Mouse (Mus musculus): ENCODE data around the gene Sec14l5. TPM values are rescaled to one million over a fixed set of nuclear protein-coding genes. Genes with fewer than 3 reads are reported as not detected.

Gene Sec14l5
- 0.03 TPM in 1 of 2 replicates, not detected in the other for polyA plus RNA-seq (2014; fragmentation: Nextera tagmentation; extraction: Ambion mirVana)

- Histone ChIP-seq H3K9ac (ENCODE audit: low read length) (peak within 1 kb of the TSS; percentile 11; the same call in 1 of the 2 replicates), H3K4me1 (ENCODE audit: control insufficient read depth in 2 of 2, insufficient read depth in 2 of 2, low read length in 2 of 2) (peaks cover 5 to 10% of the 10 kb centered on the region in 2 experiments; a peak in 3 of 4 replicates), H3K9me3 (ENCODE audit: control insufficient read depth, low read length) (no peaks in the 10 kb centered on the region), H3K36me3 (ENCODE audit: control insufficient read depth, insufficient read depth, low read length) (no peaks in the 10 kb centered on the region), H3K4me2 (ENCODE audit: low read length) (peak within 1 kb of the TSS; percentile 72), H3K27me3 (ENCODE audit: control insufficient read depth, insufficient read depth, low read length) (peaks cover 29% of the 10 kb centered on the region; the same call in 1 of the 2 replicates), H3K4me3 (ENCODE audit: control insufficient read depth in 1 of 2, insufficient read depth in 1 of 2, low read depth in 1 of 2, low read length in 2 of 2) (peak within 1 kb of the TSS; percentile 30 to 42), H3K27ac (replicated peaks in 1 of 2; ENCODE audit: control insufficient read depth in 1 of 2, insufficient read depth in 1 of 2, low read depth in 2 of 2, low read length in 2 of 2) (no peak within 1 kb of the TSS)
- no peak for ATAC-seq (ENCODE audit: insufficient number of reproducible peaks, insufficient read depth, low FRiP score, low read depth)
- 17% methylated on average over 13 of the region's 13 CpGs for WGBS
Measured at GRCm38 (mm10) chr16:5147037-5147385, at the start of gene Sec14l5. Sec14l5 (plus strand) TSS chr16:5147109.

- H3K9ac ChIP-seq (ENCODE audit: low read length): no peak overlapping the region
- no peaks in the 10 kb centered on the region for H3K36me3 ChIP-seq (ENCODE audit: control insufficient read depth, insufficient read depth, low read length)
- 63% methylated on average over 6 of the region's 6 CpGs for WGBS
- H3K4me1 ChIP-seq (ENCODE audit: control insufficient read depth in 2 of 2, insufficient read depth in 2 of 2, low read length in 2 of 2): no peaks in the 10 kb centered on the region
- ATAC-seq (ENCODE audit: insufficient number of reproducible peaks, insufficient read depth, low FRiP score, low read depth): no peak
- H3K9me3 ChIP-seq (ENCODE audit: control insufficient read depth, low read length): no peaks in the 10 kb centered on the region
- no peaks in the 10 kb centered on the region; the same call in 1 of the 2 replicates for H3K27me3 ChIP-seq (ENCODE audit: control insufficient read depth, insufficient read depth, low read length)
- H3K4me3 ChIP-seq (ENCODE audit: control insufficient read depth in 1 of 2, insufficient read depth in 1 of 2, low read depth in 1 of 2, low read length in 2 of 2): no peak overlapping the region
- H3K27ac ChIP-seq (replicated peaks in 1 of 2; ENCODE audit: control insufficient read depth in 1 of 2, insufficient read depth in 1 of 2, low read depth in 2 of 2, low read length in 2 of 2): no peak overlapping the region
- H3K4me2 ChIP-seq (ENCODE audit: low read length): no peak overlapping the region
Measured at GRCm38 (mm10) chr16:5101000-5101399, 45.9 kb upstream of the Sec14l5 start.

- Histone ChIP-seq H3K4me3 (ENCODE audit: control insufficient read depth in 1 of 2, insufficient read depth in 1 of 2, low read depth in 1 of 2, low read length in 2 of 2) (no peak overlapping the region), H3K9ac (ENCODE audit: low read length) (no peak overlapping the region), H3K4me2 (ENCODE audit: low read length) (no peak overlapping the region), H3K36me3 (ENCODE audit: control insufficient read depth, insufficient read depth, low read length) (no peaks in the 10 kb centered on the region), H3K9me3 (ENCODE audit: control insufficient read depth, low read length) (peaks cover 3% of the 10 kb centered on the region; the same call in 1 of the 2 replicates), H3K4me1 (ENCODE audit: control insufficient read depth in 2 of 2, insufficient read depth in 2 of 2, low read length in 2 of 2) (peaks cover 16% of the 10 kb centered on the region in 2 experiments), H3K27ac (replicated peaks in 1 of 2; ENCODE audit: control insufficient read depth in 1 of 2, insufficient read depth in 1 of 2, low read depth in 2 of 2, low read length in 2 of 2) (no peak overlapping the region), H3K27me3 (ENCODE audit: control insufficient read depth, insufficient read depth, low read length) (no peaks in the 10 kb centered on the region)
- WGBS: 83% methylated on average over 7 of the region's 7 CpGs
- no peak for ATAC-seq (ENCODE audit: insufficient number of reproducible peaks, insufficient read depth, low FRiP score, low read depth)
Measured at GRCm38 (mm10) chr16:5109877-5110276, 37.0 kb upstream of the Sec14l5 start.

- H3K4me1 ChIP-seq (ENCODE audit: control insufficient read depth in 2 of 2, insufficient read depth in 2 of 2, low read length in 2 of 2): peaks cover 16 to 18% of the 10 kb centered on the region in 2 experiments
- no peak overlapping the region for H3K4me3 ChIP-seq (ENCODE audit: control insufficient read depth in 1 of 2, insufficient read depth in 1 of 2, low read depth in 1 of 2, low read length in 2 of 2)
- ATAC-seq (ENCODE audit: insufficient number of reproducible peaks, insufficient read depth, low FRiP score, low read depth): no peak
- H3K27ac ChIP-seq (replicated peaks in 1 of 2; ENCODE audit: control insufficient read depth in 1 of 2, insufficient read depth in 1 of 2, low read depth in 2 of 2, low read length in 2 of 2): no peak overlapping the region
- H3K9ac ChIP-seq (ENCODE audit: low read length): no peak overlapping the region
- H3K4me2 ChIP-seq (ENCODE audit: low read length): no peak overlapping the region
- no peaks in the 10 kb centered on the region for H3K27me3 ChIP-seq (ENCODE audit: control insufficient read depth, insufficient read depth, low read length)
- WGBS: 84% methylated on average over 3 of the region's 3 CpGs
- H3K36me3 ChIP-seq (ENCODE audit: control insufficient read depth, insufficient read depth, low read length): no peaks in the 10 kb centered on the region
- H3K9me3 ChIP-seq (ENCODE audit: control insufficient read depth, low read length): peaks cover 3% of the 10 kb centered on the region; the same call in 1 of the 2 replicates
Measured at GRCm38 (mm10) chr16:5111021-5111420, 35.9 kb upstream of the Sec14l5 start.

- Histone ChIP-seq H3K9ac (ENCODE audit: low read length) (no peak overlapping the region), H3K4me2 (ENCODE audit: low read length) (no peak overlapping the region), H3K36me3 (ENCODE audit: control insufficient read depth, insufficient read depth, low read length) (no peaks in the 10 kb centered on the region), H3K27ac (replicated peaks in 1 of 2; ENCODE audit: control insufficient read depth in 1 of 2, insufficient read depth in 1 of 2, low read depth in 2 of 2, low read length in 2 of 2) (peak overlapping the region in 1 of 2 experiments; percentile 0; a peak in 3 of 4 replicates), H3K4me1 (ENCODE audit: control insufficient read depth in 2 of 2, insufficient read depth in 2 of 2, low read length in 2 of 2) (peaks cover 16 to 18% of the 10 kb centered on the region in 2 experiments), H3K27me3 (ENCODE audit: control insufficient read depth, insufficient read depth, low read length) (no peaks in the 10 kb centered on the region), H3K4me3 (ENCODE audit: control insufficient read depth in 1 of 2, insufficient read depth in 1 of 2, low read depth in 1 of 2, low read length in 2 of 2) (no peak overlapping the region), H3K9me3 (ENCODE audit: control insufficient read depth, low read length) (peaks cover 3% of the 10 kb centered on the region; the same call in 1 of the 2 replicates)
- WGBS: 44% methylated on average over 4 of the region's 4 CpGs
- ATAC-seq (ENCODE audit: insufficient number of reproducible peaks, insufficient read depth, low FRiP score, low read depth): peak; percentile 33; the same call in 1 of the 2 replicates
Measured at GRCm38 (mm10) chr16:5113002-5113550, 33.8 kb upstream of the Sec14l5 start.

GRCm38 (mm10) chr16:5113582-5113981, 33.3 kb upstream of the Sec14l5 start:
- Histone ChIP-seq H3K4me1 (ENCODE audit: control insufficient read depth in 2 of 2, insufficient read depth in 2 of 2, low read length in 2 of 2) (peaks cover 16 to 18% of the 10 kb centered on the region in 2 experiments), H3K4me3 (ENCODE audit: control insufficient read depth in 1 of 2, insufficient read depth in 1 of 2, low read depth in 1 of 2, low read length in 2 of 2) (no peak overlapping the region), H3K4me2 (ENCODE audit: low read length) (no peak overlapping the region), H3K27ac (replicated peaks in 1 of 2; ENCODE audit: control insufficient read depth in 1 of 2, insufficient read depth in 1 of 2, low read depth in 2 of 2, low read length in 2 of 2) (peak overlapping the region in 1 of 2 experiments; percentile 0; a peak in 1 of 4 replicates), H3K9ac (ENCODE audit: low read length) (no peak overlapping the region), H3K9me3 (ENCODE audit: control insufficient read depth, low read length) (no peaks in the 10 kb centered on the region), H3K27me3 (ENCODE audit: control insufficient read depth, insufficient read depth, low read length) (no peaks in the 10 kb centered on the region), H3K36me3 (ENCODE audit: control insufficient read depth, insufficient read depth, low read length) (no peaks in the 10 kb centered on the region)
- no peak for ATAC-seq (ENCODE audit: insufficient number of reproducible peaks, insufficient read depth, low FRiP score, low read depth)
- WGBS: 45% methylated on average over 2 of the region's 2 CpGs

- Histone ChIP-seq H3K9ac (ENCODE audit: low read length) (no peak overlapping the region), H3K9me3 (ENCODE audit: control insufficient read depth, low read length) (0 out of 2 replicates have a peak, but pooled peaks cover 2% of the 10 kb centered on the region), H3K4me1 (ENCODE audit: control insufficient read depth in 2 of 2, insufficient read depth in 2 of 2, low read length in 2 of 2) (peaks cover 0 to 2% of the 10 kb centered on the region in 2 experiments; a peak in 1 of 4 replicates), H3K4me2 (ENCODE audit: low read length) (no peak overlapping the region), H3K27me3 (ENCODE audit: control insufficient read depth, insufficient read depth, low read length) (peaks cover 29% of the 10 kb centered on the region), H3K27ac (replicated peaks in 1 of 2; ENCODE audit: control insufficient read depth in 1 of 2, insufficient read depth in 1 of 2, low read depth in 2 of 2, low read length in 2 of 2) (no peak overlapping the region), H3K4me3 (ENCODE audit: control insufficient read depth in 1 of 2, insufficient read depth in 1 of 2, low read depth in 1 of 2, low read length in 2 of 2) (no peak overlapping the region), H3K36me3 (ENCODE audit: control insufficient read depth, insufficient read depth, low read length) (no peaks in the 10 kb centered on the region)
- no peak for ATAC-seq (ENCODE audit: insufficient number of reproducible peaks, insufficient read depth, low FRiP score, low read depth)
- 77% methylated on average over 4 of the region's 4 CpGs for WGBS
Measured at GRCm38 (mm10) chr16:5119385-5119784, 27.5 kb upstream of the Sec14l5 start.

All from heart, embryonic 14.5 days (tissue).